Mouse (Mus musculus) heart, postnatal 0 days (tissue): ENCODE results near the gene Ypel2.

ENCODE experiments used
- CTCF ChIP-seq: IDR thresholded peaks from 2 replicates; pipeline ENCODE4 v1.5.1; 2016; ENCODE audit warnings: antibody characterized with exemption, control low read depth, low read depth
- EP300 ChIP-seq: IDR thresholded peaks from 2 replicates; pipeline ENCODE4 v1.6.1; 2016; ENCODE audit warnings: antibody characterized with exemption, low read depth

GRCm38 (mm10) chr11:86977242-86977641 lies 16.3 kb downstream of the Ypel2 start:
- TF ChIP-seq EP300 (no peak), CTCF (no peak)
